8 mouse cellular contexts compared by ENCODE assay signal in the genomic region with DNA sequence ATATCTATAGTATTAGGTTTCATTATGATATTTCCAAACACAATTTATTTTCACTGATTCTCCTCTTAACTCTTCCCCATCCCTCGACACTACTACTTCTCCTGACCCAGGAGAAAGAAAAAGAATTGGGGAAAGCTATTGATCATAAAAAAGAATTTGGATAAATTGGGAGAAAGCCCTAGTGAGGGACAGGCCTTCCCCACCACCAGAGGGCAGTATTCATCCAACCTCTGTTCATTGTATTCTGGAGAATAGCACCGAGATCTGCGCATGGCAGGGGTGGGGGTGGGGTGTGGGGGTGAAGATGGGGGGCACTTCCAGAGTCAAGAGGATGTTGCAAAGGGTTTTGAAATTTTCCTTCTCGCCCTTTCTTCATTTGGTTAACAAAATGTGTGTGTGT. TPM values are rescaled to one million over a fixed set of nuclear protein-coding genes. Genes with fewer than 3 reads are reported as not detected.
A peak's percentile ranks its signal among the peaks of the same experiment; 100 is the strongest.
DNase-seq lines count a peak whose midpoint lies in the region; ATAC-seq and TF ChIP-seq lines count a peak whose summit lies in the region.

No protein-coding gene starts in this region.

- TF ChIP-seq CTCF in bone marrow macrophage, adult 2 months (IDR thresholded peaks at IDR 0.05; ENCODE audit: low read depth, low read length): peak; percentile 48; the same call in 1 of the 2 replicates

- peak; percentile 14 for DNase-seq in gastrocnemius, postnatal 10 days
- no peak for DNase-seq in gastrocnemius, postnatal 36 days
- no peak for DNase-seq in neural tube, embryonic 10.5 days (ENCODE audit: extremely low spot score, low spot score)
- DNase-seq in kidney, postnatal 4 days: peak; percentile 27 to 31
- no peak for DNase-seq in urinary bladder, adult 18-20 months (ENCODE audit: low spot score in 2 of 2)

- no peaks in the 10 kb centered on the region for H3K4me1 ChIP-seq in neural tube, embryonic 12.5 days
- H3K4me1 ChIP-seq in bone marrow macrophage, adult 2 months (ENCODE audit: control insufficient read depth, insufficient read depth, low read length): no peaks in the 10 kb centered on the region

- H3K27me3 ChIP-seq in neural tube, embryonic 12.5 days (replicated peaks): no peaks in the 10 kb centered on the region

- no peak overlapping the region for H3K4me3 ChIP-seq in neural tube, embryonic 12.5 days
- no peak overlapping the region for H3K4me3 ChIP-seq in bone marrow macrophage, adult 2 months (ENCODE audit: insufficient read depth, low read length)

- H3K4me2 ChIP-seq in neural tube, embryonic 12.5 days (replicated peaks): no peak overlapping the region

- 57% methylated on average over 4 of the region's 4 CpGs for WGBS in neural tube, embryonic 12.5 days

- intact Hi-C loops in gastrocnemius, postnatal 36 days (cut with DNase I): loop anchor here (5.0 kb wide), 1 partner anchor 173 kb away; no protein-coding TSS in a partner anchor

- TF ChIP-seq POLR2A in bone marrow macrophage, adult 2 months (IDR thresholded peaks at IDR 0.05; ENCODE audit: borderline replicate concordance, low read depth, low read length): no peak

- no peaks in the 10 kb centered on the region for H3K36me3 ChIP-seq in neural tube, embryonic 12.5 days

- H3K9me3 ChIP-seq in neural tube, embryonic 12.5 days: no peaks in the 10 kb centered on the region

- 0 out of 2 replicates have a peak, but pooled peaks have one; percentile 48 for ATAC-seq in neural tube, embryonic 12.5 days (ENCODE audit: low FRiP score, low read depth)
- ATAC-seq in megakaryocyte, adult 5-6 weeks (ENCODE audit: poor library complexity, severe bottlenecking): no peak

- no peak overlapping the region for H3K9ac ChIP-seq in neural tube, embryonic 12.5 days

- no peak overlapping the region for H3K27ac ChIP-seq in neural tube, embryonic 12.5 days
- no peak overlapping the region for H3K27ac ChIP-seq in bone marrow macrophage, adult 2 months (ENCODE audit: insufficient read depth, low read depth, low read length)

RNA-seq across cellular contexts. Expression of a gene that starts 44.9 kb away (rescaled TPM):
- 100 to 1,000 TPM; 103 to 123 TPM for total RNA-seq in gastrocnemius, postnatal 10 days (2021)
- 10 to 100 TPM; 50.4 to 65.3 TPM for total RNA-seq in gastrocnemius, postnatal 36 days (2021)
- polyA plus RNA-seq in neural tube, embryonic 12.5 days (2016; fragmentation: Nextera tagmentation; extraction: Ambion mirVana): 2.5 and 3.3 TPM in 2 replicates
- polyA plus RNA-seq in bone marrow macrophage, adult 2 months (2012; ENCODE audit: insufficient read depth, insufficient read length, missing spikeins): 0.28 TPM in 1 of 2 replicates, not detected in the other
- 0.09 TPM in 1 of 2 replicates, not detected in the other for total RNA-seq in megakaryocyte, adult 5-6 weeks (2015)
- 0.20 and 0.77 TPM in 2 replicates for total RNA-seq in megakaryocyte, adult 5-6 weeks (2017)

RNA-seq across cellular contexts. Expression of a gene that starts 45.0 kb away (rescaled TPM):
- not detected for total RNA-seq in gastrocnemius, postnatal 10 days (2021)
- total RNA-seq in gastrocnemius, postnatal 36 days (2021): not detected
- 0.52 TPM in 1 of 2 replicates, not detected in the other for polyA plus RNA-seq in neural tube, embryonic 12.5 days (2016; fragmentation: Nextera tagmentation; extraction: Ambion mirVana)
- polyA plus RNA-seq in bone marrow macrophage, adult 2 months (2012; ENCODE audit: insufficient read depth, insufficient read length, missing spikeins): not detected in 2 replicates
- not detected in 2 replicates for total RNA-seq in megakaryocyte, adult 5-6 weeks (2015)
- total RNA-seq in megakaryocyte, adult 5-6 weeks (2017): not detected in 2 replicates

Comparison
In these comparisons a context has a peak if more than half of its experiments do, and no peak if none do; other contexts are left out.
1. DNase-seq: peak in gastrocnemius, postnatal 10 days (single experiment) and kidney, postnatal 4 days (2 of 2); none in gastrocnemius, postnatal 36 days (0 of 2), neural tube, embryonic 10.5 days (single experiment) and urinary bladder, adult 18-20 months (0 of 2).
2. RNA of a gene that starts 44.9 kb away (total RNA-seq): 103 to 123 TPM in gastrocnemius, postnatal 10 days and 50.4 to 65.3 TPM in gastrocnemius, postnatal 36 days; 0.09 to 0.77 TPM in megakaryocyte, adult 5-6 weeks; every median in the first group is over 10 times any median in the second.